Mouse (Mus musculus) adrenal gland, postnatal 25 days (tissue): ENCODE results near the gene Car3. TPM values are rescaled to one million over a fixed set of nuclear protein-coding genes. Genes with fewer than 3 reads are reported as not detected.

Experiments
- DNase-seq: peaks from one replicate; pipeline ENCODE4 v3.0.0; 2021; ENCODE audit warnings: mixed read lengths
- total RNA-seq: library from RNA; stranded (reverse); gene quantifications from 2 replicates; pipeline ENCODE4 v1.2.3, GENCODE M21; 2021

The Car3 gene
- total RNA-seq, 1 experiment from 2014 or later, result 710 TPM

- no peak for DNase-seq
Measured at GRCm38 (mm10) chr3:14911992-14912582, 48.8 kb downstream of the Car3 start.

- no peak for DNase-seq
Measured at GRCm38 (mm10) chr3:14913774-14914173, 50.5 kb downstream of the Car3 start.

- DNase-seq, result no peak
Measured at GRCm38 (mm10) chr3:14915355-14915754, 52.0 kb downstream of the Car3 start.

- DNase-seq, result no peak
Measured at GRCm38 (mm10) chr3:14917261-14917660, 53.9 kb downstream of the Car3 start.

Other genes starting within 250 kb of the Car3 start
- 6.4 and 10.8 TPM in 2 replicates for gene Car13, start 221.8 kb upstream of the Car3 start, total RNA-seq
- not detected in 2 replicates for gene Car1, start 55.1 kb upstream of the Car3 start, total RNA-seq
- gene Car2, start 22.8 kb downstream of the Car3 start, total RNA-seq, result 33.1 and 41.1 TPM in 2 replicates